Mouse (Mus musculus) left cerebral cortex, adult 18-20 months (tissue): ENCODE data around the gene Nkx2-5. TPM values are rescaled to one million over a fixed set of nuclear protein-coding genes. Genes with fewer than 3 reads are reported as not detected.

ENCODE experiments used
- DNase-seq, 2 experiments: peaks; one replicate each; pipeline ENCODE4 v3.0.0; 2021 to 2022; ENCODE audit warnings: low spot score in 2 of 2, mixed read lengths in 1 of 2
- total RNA-seq, 2 experiments: library from RNA; stranded (reverse); gene quantifications; 2 replicates each; pipeline ENCODE4 v1.2.3; 2021

Nkx2-5 gene
- total RNA-seq, 2 experiments from 2014 or later: not detected

GRCm38 (mm10) chr17:26790269-26791214, 54.3 kb downstream of the Nkx2-5 start:
- no peak for DNase-seq

GRCm38 (mm10) chr17:26789460-26790268, 55.1 kb downstream of the Nkx2-5 start:
- DNase-seq: no peak

- DNase-seq: no peak
Observed at GRCm38 (mm10) chr17:26788986-26789385, 55.8 kb downstream of the Nkx2-5 start.

Other genes with a start within 250 kb of the Nkx2-5 start
- gene Atp6v0e, start 181.8 kb downstream of the Nkx2-5 start, total RNA-seq: 10 to 100 TPM; 41.2 to 43.6 TPM
- gene Crebrf, start 129.4 kb downstream of the Nkx2-5 start, total RNA-seq: 100 to 1,000 TPM; 183 to 191 TPM
- 10 to 100 TPM; 31.6 to 31.7 TPM for gene Bnip1, start 63.9 kb downstream of the Nkx2-5 start, total RNA-seq
- gene Kifc5b, start 72.1 kb upstream of the Nkx2-5 start, total RNA-seq: 1 to 10 TPM; 3.4 to 3.7 TPM
- gene Phf1, start 88.0 kb upstream of the Nkx2-5 start, total RNA-seq: 10 to 100 TPM; 39.5 to 46.7 TPM
- gene Cuta, start 94.6 kb upstream of the Nkx2-5 start, total RNA-seq: 100 to 1,000 TPM in 1 of 2 experiments, 10 to 100 TPM in 1; 97.8 to 103 TPM
- gene Syngap1, start 96.2 kb upstream of the Nkx2-5 start, total RNA-seq: 100 to 1,000 TPM; 348 to 362 TPM
- gene Zbtb9, start 128.2 kb upstream of the Nkx2-5 start, total RNA-seq: 10 to 100 TPM; 16.2 to 16.4 TPM
- 10 to 100 TPM; 12.0 to 13.0 TPM for gene Bak1, start 184.0 kb upstream of the Nkx2-5 start, total RNA-seq
- 1 to 10 TPM; 2.8 to 3.0 TPM for gene Itpr3, start 212.3 kb upstream of the Nkx2-5 start, total RNA-seq